Mouse (Mus musculus) myocyte (in vitro differentiated cells): ENCODE measurements around the gene Dusp2. TPM values are rescaled to one million over a fixed set of nuclear protein-coding genes. Genes with fewer than 3 reads are reported as not detected.

Experiments used
- H3K27me3 ChIP-seq: one replicate; pipeline ENCODE4 v1.6.1; 2011; ENCODE audit not compliant: control insufficient read depth, insufficient read depth, insufficient read length
- H3K36me3 ChIP-seq: one replicate; pipeline ENCODE4 v1.6.1; 2011; ENCODE audit not compliant: control insufficient read depth, insufficient read depth
- H3K4me2 ChIP-seq: one replicate; pipeline ENCODE4 v1.6.1; 2011; ENCODE audit warnings: low read depth, control low read depth
- H3K4me3 ChIP-seq: one replicate; pipeline ENCODE4 v1.5.1; 2011; ENCODE audit warnings: mild to moderate bottlenecking, control low read depth, moderate library complexity
- H3K79me2 ChIP-seq: one replicate; pipeline ENCODE4 v1.6.1; 2011; ENCODE audit not compliant: control insufficient read depth, insufficient read depth
- H3ac ChIP-seq: one replicate; pipeline ENCODE4 v1.6.1; 2011; ENCODE audit not compliant: control insufficient read depth, insufficient read length
- CEBPB ChIP-seq: IDR thresholded peaks from 2 replicates; pipeline ENCODE4 v1.6.1; 2011; ENCODE audit warnings: mild to moderate bottlenecking, moderate library complexity; ENCODE audit not compliant: poor library complexity, insufficient read depth, severe bottlenecking
- E2F4 ChIP-seq: IDR thresholded peaks from one replicate; pipeline ENCODE4 v1.6.1; 2011; ENCODE audit warnings: mild to moderate bottlenecking, control low read depth, moderate library complexity; ENCODE audit not compliant: insufficient read depth
- MAX ChIP-seq: IDR thresholded peaks from one replicate; pipeline ENCODE4 v1.6.1; 2011; ENCODE audit warnings: low read depth, mild to moderate bottlenecking, control low read depth
- MYOD1 ChIP-seq, 3 experiments: IDR thresholded peaks; one replicate each; pipeline ENCODE4 v1.6.1; 2011; ENCODE audit warnings: control low read depth in 2 of 3, low read depth in 2 of 3, mild to moderate bottlenecking in 2 of 3, moderate library complexity in 1 of 3; ENCODE audit not compliant: insufficient read length in 2 of 3, control insufficient read depth in 1 of 3
- MYOG ChIP-seq, 3 experiments: IDR thresholded peaks; one replicate each; pipeline ENCODE4 v1.6.1; 2011; ENCODE audit warnings: control low read depth in 2 of 3, low read depth in 2 of 3, mild to moderate bottlenecking in 2 of 3; ENCODE audit not compliant: insufficient read length in 2 of 3, control insufficient read depth in 1 of 3, insufficient read depth in 1 of 3
- POLR2A ChIP-seq: IDR thresholded peaks from one replicate; pipeline ENCODE4 v1.6.1; 2011; ENCODE audit warnings: low read depth, mild to moderate bottlenecking, control low read depth, moderate library complexity; ENCODE audit not compliant: insufficient read length
- POLR2AphosphoS2 ChIP-seq: IDR thresholded peaks from one replicate; pipeline ENCODE4 v1.6.1; 2011; ENCODE audit warnings: low read depth, control low read depth; ENCODE audit not compliant: insufficient read length
- REST ChIP-seq: IDR thresholded peaks from one replicate; pipeline ENCODE4 v1.6.1; 2011; ENCODE audit warnings: mild to moderate bottlenecking, control low read depth, moderate library complexity; ENCODE audit not compliant: insufficient read depth, insufficient read length
- SRF ChIP-seq: IDR thresholded peaks from one replicate; pipeline ENCODE4 v1.6.1; 2011; ENCODE audit warnings: low read depth; ENCODE audit not compliant: control insufficient read depth, insufficient read length
- TCF12 ChIP-seq: IDR thresholded peaks from one replicate; pipeline ENCODE4 v1.6.1; 2011; ENCODE audit warnings: mild to moderate bottlenecking, control low read depth; ENCODE audit not compliant: poor library complexity, insufficient read depth, severe bottlenecking
- TCF3 ChIP-seq: IDR thresholded peaks from one replicate; pipeline ENCODE4 v1.6.1; 2011; ENCODE audit warnings: low read depth, control low read depth; ENCODE audit not compliant: insufficient read length
- USF1 ChIP-seq: IDR thresholded peaks from one replicate; pipeline ENCODE4 v1.6.1; 2011; ENCODE audit warnings: low read depth, mild to moderate bottlenecking, control low read depth, moderate library complexity
- polyA plus RNA-seq: library from polyadenylated mRNA; unstranded; fragments of >200 nt; fragmentation: generic; extraction: Trizol; gene quantifications from one replicate; pipeline ENCODE4 v1.2.1, GENCODE M21; 2012; ENCODE audit warnings: missing spikeins

The Dusp2 gene
- polyA plus RNA-seq: 4.5 TPM

- TF ChIP-seq E2F4 (no peak), MAX (peak; percentile 6), MYOD1 (IDR thresholded peaks at IDR 0.05; ENCODE audit: control insufficient read depth in 1 of 3, insufficient read length in 2 of 3, low read depth in 2 of 3) (peak in 1 of 3 experiments; percentile 9), TCF12 (no peak), TCF3 (no peak), POLR2A (peak; percentile 72), USF1 (peak; percentile 37), POLR2AphosphoS2 (peak; percentile 53), SRF (no peak), MYOG (IDR thresholded peaks at IDR 0.05; ENCODE audit: control insufficient read depth in 1 of 3, insufficient read depth in 1 of 3, insufficient read length in 2 of 3, low read depth in 2 of 3) (peak in 1 of 3 experiments; percentile 34), REST (no peak), CEBPB (no peak)
Observed at GRCm38 (mm10) chr2:127335767-127336496, at the start of gene Dusp2. Gene Dusp2 (plus strand): TSS chr2:127336159.

GRCm38 (mm10) chr2:127292250-127292649 is 43.7 kb upstream of the Dusp2 start:
- TF ChIP-seq POLR2AphosphoS2: no peak
- TF ChIP-seq SRF: no peak
- TF ChIP-seq REST: no peak
- no peak for TF ChIP-seq POLR2A
- no peak for TF ChIP-seq E2F4
- TF ChIP-seq CEBPB: no peak
- TF ChIP-seq MYOG (IDR thresholded peaks at IDR 0.05; ENCODE audit: control insufficient read depth in 1 of 3, insufficient read depth in 1 of 3, insufficient read length in 2 of 3, low read depth in 2 of 3): no peak
- no peak for TF ChIP-seq MYOD1 (IDR thresholded peaks at IDR 0.05; ENCODE audit: control insufficient read depth in 1 of 3, insufficient read length in 2 of 3, low read depth in 2 of 3)
- no peak for TF ChIP-seq TCF12
- TF ChIP-seq TCF3: no peak
- TF ChIP-seq USF1: no peak
- no peak for TF ChIP-seq MAX
- H3K27me3 ChIP-seq: no peaks in the 10 kb centered on the region

More at GRCm38 (mm10) chr2:127335767-127336496, at the start of gene Dusp2:
- no peaks in the 10 kb centered on the region for H3K27me3 ChIP-seq
- peak within 1 kb of the TSS; percentile 72 for H3ac ChIP-seq
- H3K4me2 ChIP-seq: peak within 1 kb of the TSS; percentile 85
- no peaks in the 10 kb centered on the region for H3K36me3 ChIP-seq
- H3K79me2 ChIP-seq: no peaks in the 10 kb centered on the region
- H3K4me3 ChIP-seq: peak within 1 kb of the TSS; percentile 29

GRCm38 (mm10) chr2:127297001-127297805 is 38.8 kb upstream of the Dusp2 start:
- Histone ChIP-seq H3K4me3 (no peak overlapping the region), H3K36me3 (peaks cover 39% of the 10 kb centered on the region), H3K79me2 (no peaks in the 10 kb centered on the region), H3K4me2 (no peak overlapping the region), H3ac (no peak overlapping the region), H3K27me3 (no peaks in the 10 kb centered on the region)
- no peak for TF ChIP-seq MYOG (IDR thresholded peaks at IDR 0.05; ENCODE audit: control insufficient read depth in 1 of 3, insufficient read depth in 1 of 3, insufficient read length in 2 of 3, low read depth in 2 of 3)
- TF ChIP-seq USF1: no peak
- no peak for TF ChIP-seq MAX

More at GRCm38 (mm10) chr2:127292250-127292649, 43.7 kb upstream of the Dusp2 start:
- Histone ChIP-seq H3K4me2 (no peak overlapping the region), H3K36me3 (peaks cover 30% of the 10 kb centered on the region), H3ac (no peak overlapping the region), H3K4me3 (no peak overlapping the region), H3K79me2 (no peaks in the 10 kb centered on the region)

GRCm38 (mm10) chr2:127298056-127298455 is 37.9 kb upstream of the Dusp2 start:
- no peaks in the 10 kb centered on the region for H3K79me2 ChIP-seq
- H3K36me3 ChIP-seq: peaks cover 39% of the 10 kb centered on the region
- H3K4me2 ChIP-seq: no peak overlapping the region
- TF ChIP-seq E2F4: no peak
- no peak for TF ChIP-seq CEBPB
- TF ChIP-seq POLR2A: no peak
- no peak for TF ChIP-seq MYOD1 (IDR thresholded peaks at IDR 0.05; ENCODE audit: control insufficient read depth in 1 of 3, insufficient read length in 2 of 3, low read depth in 2 of 3)
- no peak for TF ChIP-seq TCF3
- TF ChIP-seq SRF: no peak
- TF ChIP-seq POLR2AphosphoS2: no peak
- no peak for TF ChIP-seq TCF12
- no peak for TF ChIP-seq MAX
- TF ChIP-seq USF1: no peak
- no peak for TF ChIP-seq REST
- TF ChIP-seq MYOG (IDR thresholded peaks at IDR 0.05; ENCODE audit: control insufficient read depth in 1 of 3, insufficient read depth in 1 of 3, insufficient read length in 2 of 3, low read depth in 2 of 3): no peak
- H3K27me3 ChIP-seq: no peaks in the 10 kb centered on the region
- no peak overlapping the region for H3K4me3 ChIP-seq
- H3ac ChIP-seq: no peak overlapping the region
